Mouse (Mus musculus): ENCODE data around the gene Timp3.

DNA sequence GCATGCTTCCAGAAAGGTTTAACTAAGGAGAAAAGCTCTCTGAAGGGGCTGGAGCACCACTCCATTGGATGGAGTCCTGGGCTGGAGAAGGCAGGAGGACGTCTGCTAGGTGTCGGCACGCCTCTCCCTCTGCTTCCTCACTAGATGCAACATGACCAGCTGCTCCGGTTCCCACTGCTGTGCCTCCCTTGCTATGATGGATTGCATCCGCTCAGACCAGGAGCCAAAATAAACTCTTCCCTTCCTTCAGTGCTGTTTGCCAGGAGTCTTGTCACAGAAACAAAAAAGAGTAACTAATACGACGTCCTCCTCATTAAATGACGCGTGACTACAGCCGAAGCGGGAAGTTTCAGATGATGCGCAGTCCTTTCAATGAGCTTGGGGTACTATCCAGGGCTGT is 68.6 kb downstream of the Timp3 start:
- TF ChIP-seq CTCF (IDR thresholded peaks at IDR 0.05) (no peak), POLR2A (IDR thresholded peaks at IDR 0.05; ENCODE audit: insufficient read depth, low read depth, low read length) (no peak), EP300 (IDR thresholded peaks at IDR 0.05; ENCODE audit: insufficient read depth, low read depth, low read length) (no peak)

All from heart, adult 2 months (tissue).